15 mouse cellular contexts compared by ENCODE assay signal in genomic region chr3:9441566-9442540, GRCm38 (mm10).
DNase-seq lines count a peak whose midpoint lies in the region; ATAC-seq lines count a peak whose summit lies in the region.
"Had no signal": no experiment of that assay in that cellular context is flagged by ENCODE, and none has a peak within 500 bp of the region (broad histone marks: within the 10 kb centered on the region; RNA-seq: fewer than 3 reads in every experiment).

No protein-coding gene starts in this region.

- no peaks in the 10 kb centered on the region for H3K9me3 ChIP-seq in heart, embryonic 11.5 days (replicated peaks; ENCODE audit: control insufficient read depth, low read length)
- H3K9me3 ChIP-seq in hindbrain, embryonic 12.5 days (replicated peaks) = no peaks in the 10 kb centered on the region
- no peaks in the 10 kb centered on the region for H3K9me3 ChIP-seq in hindbrain, embryonic 11.5 days (ENCODE audit: control insufficient read depth, low read length)
- H3K9me3 ChIP-seq: embryonic facial prominence, embryonic 15.5 days; forebrain, embryonic 12.5 days had no signal

- peak overlapping the region; percentile 5; the same call in 1 of the 2 replicates for H3K4me2 ChIP-seq in heart, embryonic 11.5 days
- H3K4me2 ChIP-seq in hindbrain, embryonic 12.5 days (replicated peaks) = no peak overlapping the region
- H3K4me2 ChIP-seq in hindbrain, embryonic 11.5 days (replicated peaks; ENCODE audit: low read depth, low read length) = no peak overlapping the region
- H3K4me2 ChIP-seq: embryonic facial prominence, embryonic 15.5 days; forebrain, embryonic 12.5 days; liver, embryonic 11.5 days had no signal

- no peaks in the 10 kb centered on the region for H3K27me3 ChIP-seq in heart, embryonic 11.5 days (ENCODE audit: control insufficient read depth, insufficient read depth, low read length)
- H3K27me3 ChIP-seq in hindbrain, embryonic 12.5 days = no peaks in the 10 kb centered on the region
- H3K27me3 ChIP-seq in hindbrain, embryonic 11.5 days (ENCODE audit: control insufficient read depth, insufficient read depth, low read length) = no peaks in the 10 kb centered on the region
- H3K27me3 ChIP-seq: embryonic facial prominence, embryonic 15.5 days; forebrain, embryonic 12.5 days had no signal

- H3K9ac ChIP-seq in heart, embryonic 11.5 days (ENCODE audit: low read depth, low read length) = 0 out of 2 replicates have a peak overlapping the region, but pooled peaks have one; percentile 47
- H3K9ac ChIP-seq in hindbrain, embryonic 12.5 days = no peak overlapping the region
- H3K9ac ChIP-seq in hindbrain, embryonic 11.5 days (ENCODE audit: low read depth, low read length) = no peak overlapping the region
- H3K9ac ChIP-seq: embryonic facial prominence, embryonic 15.5 days; forebrain, embryonic 12.5 days had no signal

- peak overlapping the region; percentile 85 for H3K27ac ChIP-seq in heart, embryonic 11.5 days (ENCODE audit: low read depth, low read length)
- no peak overlapping the region for H3K27ac ChIP-seq in hindbrain, embryonic 12.5 days
- no peak overlapping the region for H3K27ac ChIP-seq in hindbrain, embryonic 11.5 days (ENCODE audit: low read depth, low read length)
- H3K27ac ChIP-seq: embryonic facial prominence, embryonic 15.5 days; forebrain, embryonic 12.5 days had no signal

- H3K4me1 ChIP-seq in heart, embryonic 11.5 days (ENCODE audit: control insufficient read depth, insufficient read depth, low read length) = peaks cover 36% of the 10 kb centered on the region
- H3K4me1 ChIP-seq in hindbrain, embryonic 12.5 days = no peaks in the 10 kb centered on the region
- no peaks in the 10 kb centered on the region for H3K4me1 ChIP-seq in hindbrain, embryonic 11.5 days (replicated peaks; ENCODE audit: control insufficient read depth, insufficient read depth, low read length)
- H3K4me1 ChIP-seq: embryonic facial prominence, embryonic 15.5 days; forebrain, embryonic 12.5 days had no signal

- intact Hi-C loops in left cerebral cortex, postnatal 14 days (cut with DNase I) = no loop called here
- intact Hi-C loops in left cerebral cortex, postnatal 4 days (cut with DNase I) = no loop called here

- 0 out of 2 replicates have a peak, but pooled peaks cover 3% of the 10 kb centered on the region for H3K36me3 ChIP-seq in heart, embryonic 11.5 days (ENCODE audit: control insufficient read depth, insufficient read depth, low read length)
- H3K36me3 ChIP-seq in hindbrain, embryonic 12.5 days = peaks cover 27% of the 10 kb centered on the region
- H3K36me3 ChIP-seq in hindbrain, embryonic 11.5 days (ENCODE audit: control insufficient read depth, insufficient read depth, low read length) = peaks cover 2% of the 10 kb centered on the region; the same call in 1 of the 2 replicates

- H3K4me3 ChIP-seq in heart, embryonic 11.5 days (ENCODE audit: low read depth, low read length) = no peak overlapping the region
- H3K4me3 ChIP-seq in hindbrain, embryonic 12.5 days = no peak overlapping the region
- no peak overlapping the region for H3K4me3 ChIP-seq in hindbrain, embryonic 11.5 days (ENCODE audit: low read depth, low read length)
- H3K4me3 ChIP-seq: embryonic facial prominence, embryonic 15.5 days; forebrain, embryonic 12.5 days had no signal

- WGBS in heart, embryonic 11.5 days (ENCODE audit: insufficient replicate concordance) = 59% methylated on average over 27 of the region's 27 CpGs
- 92% methylated on average over 27 of the region's 27 CpGs for WGBS in hindbrain, embryonic 12.5 days
- WGBS in hindbrain, embryonic 11.5 days = 92% methylated on average over 27 of the region's 27 CpGs

- ATAC-seq in heart, embryonic 11.5 days (replicated peaks; ENCODE audit: insufficient number of reproducible peaks, low FRiP score, low TSS enrichment) = no peak
- no peak for ATAC-seq in hindbrain, embryonic 12.5 days (ENCODE audit: low FRiP score)
- no peak for ATAC-seq in hindbrain, embryonic 11.5 days (ENCODE audit: low FRiP score)
- ATAC-seq: midbrain, embryonic 16.5 days had no signal

- DNase-seq in left cerebral cortex, postnatal 14 days (ENCODE audit: low spot score in 2 of 2) = peak; percentile 31 to 59
- no peak for DNase-seq in left cerebral cortex, postnatal 4 days
- DNase-seq in brain, adult 2 months (ENCODE audit: low read depth, low spot score) = peak; percentile 71
- peak; percentile 34 to 47 for DNase-seq in right cerebral cortex, adult 2 months (ENCODE audit: low spot score in 2 of 2)
- no peak for DNase-seq in hindbrain, embryonic 11.5 days (ENCODE audit: low spot score)
- no peak for DNase-seq in ovary, postnatal 14 days (ENCODE audit: low spot score)
- DNase-seq: cerebellum, adult 18-20 months; lung, postnatal 36 days; thymus, postnatal 14 days had no signal

Comparison
In these comparisons a context has a peak if more than half of its experiments do, and no peak if none do; other contexts are left out.
1. DNase-seq: peak in left cerebral cortex, postnatal 14 days (2 of 2), brain, adult 2 months (single experiment) and right cerebral cortex, adult 2 months (2 of 2); none in left cerebral cortex, postnatal 4 days (single experiment), hindbrain, embryonic 11.5 days (single experiment) and ovary, postnatal 14 days (single experiment).